Mouse (Mus musculus): Measurements from ENCODE around the gene Chchd2. TPM values are rescaled to one million over a fixed set of nuclear protein-coding genes. Genes with fewer than 3 reads are reported as not detected.
A peak's percentile ranks its signal among the peaks of the same experiment; 100 is the strongest.

The Chchd2 gene
- polyA plus RNA-seq (2015; fragmentation: Nextera tagmentation; extraction: Ambion mirVana) = 623 and 686 TPM in 2 replicates

GRCm38 (mm10) chr5:129886911-129887636 lies at the start of gene Chchd2:
Gene Chchd2, minus strand, starts transcription at chr5:129887470.
- under 1% methylated on average over 45 of the region's 46 CpGs for WGBS
- peak within 1 kb of the TSS; percentile 61 for H3K4me3 ChIP-seq (ENCODE audit: low read depth, low read length)
- peaks cover 9% of the 10 kb centered on the region; the same call in 1 of the 2 replicates for H3K36me3 ChIP-seq (ENCODE audit: insufficient read depth, low read length)
- DNase-seq (ENCODE audit: low spot score) = peak; percentile 99
- no peaks in the 10 kb centered on the region for H3K27me3 ChIP-seq (replicated peaks; ENCODE audit: insufficient read depth, low read length)
- TF ChIP-seq EP300 (IDR thresholded peaks at IDR 0.05) (peak; percentile 76), CTCF (IDR thresholded peaks at IDR 0.05) (no peak)
- peak within 1 kb of the TSS; percentile 68 for H3K4me2 ChIP-seq (replicated peaks; ENCODE audit: low read depth, low read length)
- H3K4me1 ChIP-seq (ENCODE audit: insufficient read depth, low read depth, low read length) = no peaks in the 10 kb centered on the region; the same call in 1 of the 2 replicates
- H3K9ac ChIP-seq (replicated peaks; ENCODE audit: low read depth) = peak within 1 kb of the TSS; percentile 66
- ATAC-seq = peak; percentile 100
- H3K9me3 ChIP-seq (ENCODE audit: low read length) = no peaks in the 10 kb centered on the region
- peak within 1 kb of the TSS; percentile 94 for H3K27ac ChIP-seq (ENCODE audit: low read length)

- no peak for TF ChIP-seq CTCF (IDR thresholded peaks at IDR 0.05)
- no peak for TF ChIP-seq EP300 (IDR thresholded peaks at IDR 0.05)
- H3K27ac ChIP-seq (ENCODE audit: low read length) = no peak overlapping the region
- WGBS = 51% methylated on average over 4 of the region's 4 CpGs
- DNase-seq (ENCODE audit: low spot score) (no peak), ATAC-seq (no peak)
- no peak overlapping the region for H3K9ac ChIP-seq (replicated peaks; ENCODE audit: low read depth)
- H3K9me3 ChIP-seq (ENCODE audit: low read length) = no peaks in the 10 kb centered on the region
- H3K27me3 ChIP-seq (replicated peaks; ENCODE audit: insufficient read depth, low read length) = no peaks in the 10 kb centered on the region
- H3K4me3 ChIP-seq (ENCODE audit: low read depth, low read length) = no peak overlapping the region
- no peaks in the 10 kb centered on the region for H3K4me1 ChIP-seq (ENCODE audit: insufficient read depth, low read depth, low read length)
- no peak overlapping the region for H3K4me2 ChIP-seq (replicated peaks; ENCODE audit: low read depth, low read length)
- H3K36me3 ChIP-seq (ENCODE audit: insufficient read depth, low read length) = no peaks in the 10 kb centered on the region
These were observed 49.7 kb upstream of the Chchd2 start for GRCm38 (mm10) chr5:129936941-129937340.

GRCm38 (mm10) chr5:129929924-129930855 lies 42.9 kb upstream of the Chchd2 start:
- ATAC-seq (peak; percentile 95), DNase-seq (ENCODE audit: low spot score) (peak; percentile 96)
- peak overlapping the region; percentile 52 for H3K27ac ChIP-seq (ENCODE audit: low read length)
- no peaks in the 10 kb centered on the region for H3K27me3 ChIP-seq (replicated peaks; ENCODE audit: insufficient read depth, low read length)
- no peaks in the 10 kb centered on the region for H3K9me3 ChIP-seq (ENCODE audit: low read length)
- 29% methylated on average over 9 of the region's 9 CpGs for WGBS
- H3K9ac ChIP-seq (replicated peaks; ENCODE audit: low read depth) = no peak overlapping the region
- H3K36me3 ChIP-seq (ENCODE audit: insufficient read depth, low read length) = no peaks in the 10 kb centered on the region
- H3K4me1 ChIP-seq (ENCODE audit: insufficient read depth, low read depth, low read length) = no peaks in the 10 kb centered on the region
- H3K4me2 ChIP-seq (replicated peaks; ENCODE audit: low read depth, low read length) = no peak overlapping the region
- TF ChIP-seq EP300 (IDR thresholded peaks at IDR 0.05) = peak; percentile 66
- no peak for TF ChIP-seq CTCF (IDR thresholded peaks at IDR 0.05)
- no peak overlapping the region for H3K4me3 ChIP-seq (ENCODE audit: low read depth, low read length)

- H3K27me3 ChIP-seq (replicated peaks; ENCODE audit: insufficient read depth, low read length) = no peaks in the 10 kb centered on the region
- TF ChIP-seq EP300 (IDR thresholded peaks at IDR 0.05) = no peak
- TF ChIP-seq CTCF (IDR thresholded peaks at IDR 0.05) = no peak
- H3K9me3 ChIP-seq (ENCODE audit: low read length) = no peaks in the 10 kb centered on the region
- H3K4me3 ChIP-seq (ENCODE audit: low read depth, low read length) = no peak overlapping the region
- H3K4me1 ChIP-seq (ENCODE audit: insufficient read depth, low read depth, low read length) = no peaks in the 10 kb centered on the region
- no peaks in the 10 kb centered on the region for H3K36me3 ChIP-seq (ENCODE audit: insufficient read depth, low read length)
- no peak overlapping the region for H3K9ac ChIP-seq (replicated peaks; ENCODE audit: low read depth)
- H3K4me2 ChIP-seq (replicated peaks; ENCODE audit: low read depth, low read length) = no peak overlapping the region
- 72% methylated on average over 5 of the region's 5 CpGs for WGBS
- ATAC-seq (no peak), DNase-seq (ENCODE audit: low spot score) (no peak)
- H3K27ac ChIP-seq (ENCODE audit: low read length) = no peak overlapping the region
These were observed 38.7 kb upstream of the Chchd2 start for GRCm38 (mm10) chr5:129925933-129926332.

- no peak for TF ChIP-seq CTCF (IDR thresholded peaks at IDR 0.05)
- no peak for TF ChIP-seq EP300 (IDR thresholded peaks at IDR 0.05)
- no peaks in the 10 kb centered on the region for H3K27me3 ChIP-seq (replicated peaks; ENCODE audit: insufficient read depth, low read length)
- H3K9ac ChIP-seq (replicated peaks; ENCODE audit: low read depth) = no peak overlapping the region
- H3K27ac ChIP-seq (ENCODE audit: low read length) = no peak overlapping the region
- H3K36me3 ChIP-seq (ENCODE audit: insufficient read depth, low read length) = no peaks in the 10 kb centered on the region
- H3K4me2 ChIP-seq (replicated peaks; ENCODE audit: low read depth, low read length) = no peak overlapping the region
- ATAC-seq (no peak), DNase-seq (ENCODE audit: low spot score) (no peak)
- H3K4me1 ChIP-seq (ENCODE audit: insufficient read depth, low read depth, low read length) = no peaks in the 10 kb centered on the region
- WGBS = 58% methylated on average over 8 of the region's 8 CpGs
- H3K9me3 ChIP-seq (ENCODE audit: low read length) = no peaks in the 10 kb centered on the region
- H3K4me3 ChIP-seq (ENCODE audit: low read depth, low read length) = no peak overlapping the region
These were observed 37.7 kb upstream of the Chchd2 start for GRCm38 (mm10) chr5:129924820-129925452.

GRCm38 (mm10) chr5:129921972-129922371 lies 34.7 kb upstream of the Chchd2 start:
- DNase-seq (ENCODE audit: low spot score) = no peak
- Histone ChIP-seq H3K4me2 (replicated peaks; ENCODE audit: low read depth, low read length) (no peak overlapping the region), H3K9ac (replicated peaks; ENCODE audit: low read depth) (no peak overlapping the region), H3K27me3 (replicated peaks; ENCODE audit: insufficient read depth, low read length) (no peaks in the 10 kb centered on the region), H3K9me3 (ENCODE audit: low read length) (no peaks in the 10 kb centered on the region), H3K4me3 (ENCODE audit: low read depth, low read length) (no peak overlapping the region), H3K27ac (ENCODE audit: low read length) (no peak overlapping the region), H3K4me1 (ENCODE audit: insufficient read depth, low read depth, low read length) (no peaks in the 10 kb centered on the region), H3K36me3 (ENCODE audit: insufficient read depth, low read length) (no peaks in the 10 kb centered on the region)
- TF ChIP-seq CTCF (IDR thresholded peaks at IDR 0.05) = no peak; the same call in 1 of the 2 replicates
- TF ChIP-seq EP300 (IDR thresholded peaks at IDR 0.05) = no peak
- no peak for ATAC-seq
- 96% methylated on average over 4 of the region's 4 CpGs for WGBS

All from lung, postnatal 0 days (tissue).